ENCODE assay signal across 11 mouse cellular contexts in genomic region chr19:57132281-57132680, GRCm38 (mm10).
DNase-seq lines count a peak whose midpoint lies in the region; ATAC-seq and TF ChIP-seq lines count a peak whose summit lies in the region.
"Had no signal": no experiment of that assay in that cellular context is flagged by ENCODE, and none has a peak within 500 bp of the region (broad histone marks: within the 10 kb centered on the region; RNA-seq: fewer than 3 reads in every experiment).

No protein-coding gene starts in this region.

- no peaks in the 10 kb centered on the region; the same call in 1 of the 2 replicates for H3K36me3 ChIP-seq in liver, adult 2 months (ENCODE audit: control insufficient read depth, insufficient read depth, low read length)
- H3K36me3 ChIP-seq in liver, postnatal 0 days (replicated peaks; ENCODE audit: insufficient read depth, low read length) = peaks cover 12% of the 10 kb centered on the region; the same call in 1 of the 2 replicates
- H3K36me3 ChIP-seq: neural tube, embryonic 12.5 days had no signal

- peak; percentile 21 for DNase-seq in liver, adult 2 months (ENCODE audit: extremely low read depth, low read depth, low spot score)
- no peak for DNase-seq in liver, postnatal 0 days
- DNase-seq in natural killer cell, adult 2 months (ENCODE audit: low spot score in 2 of 2) = peak; percentile 89 to 90
- peak; percentile 87 for DNase-seq in thymus, postnatal 14 days
- no peak for DNase-seq in cerebellum, adult 11-12 months
- no peak for DNase-seq in layer of hippocampus, postnatal 14 days (ENCODE audit: low spot score in 2 of 2)

- no peak for TF ChIP-seq CTCF in liver, adult 2 months (IDR thresholded peaks at IDR 0.05; ENCODE audit: low read depth, low read length)
- TF ChIP-seq CTCF in liver, postnatal 0 days (IDR thresholded peaks at IDR 0.05; ENCODE audit: low read depth) = no peak

- 79% methylated on average over 5 of the region's 5 CpGs for WGBS in liver, adult 2 months
- 46% methylated on average over 5 of the region's 5 CpGs for WGBS in liver, postnatal 0 days (ENCODE audit: insufficient replicate concordance)

- no peak overlapping the region for H3K4me3 ChIP-seq in liver, adult 2 months (ENCODE audit: insufficient read depth, low read depth, low read length)
- no peak overlapping the region for H3K4me3 ChIP-seq in liver, postnatal 0 days (ENCODE audit: low read depth, low read length)
- H3K4me3 ChIP-seq: neural tube, embryonic 12.5 days had no signal

- no peaks in the 10 kb centered on the region for H3K79me2 ChIP-seq in liver, adult 2 months (ENCODE audit: control insufficient read depth, insufficient read depth, low read length)

- H3K4me1 ChIP-seq in liver, adult 2 months (ENCODE audit: control insufficient read depth, insufficient read depth, low read length) = no peaks in the 10 kb centered on the region
- H3K4me1 ChIP-seq in liver, postnatal 0 days (ENCODE audit: insufficient read depth) = no peaks in the 10 kb centered on the region

- no peak overlapping the region for H3K27ac ChIP-seq in liver, adult 2 months (replicated peaks; ENCODE audit: insufficient read depth, low read depth, low read length)
- H3K27ac ChIP-seq in liver, postnatal 0 days (ENCODE audit: low read depth) = no peak overlapping the region
- H3K27ac ChIP-seq: neural tube, embryonic 12.5 days had no signal

- no peak overlapping the region for H3K4me2 ChIP-seq in liver, postnatal 0 days (ENCODE audit: low read depth, low read length)
- H3K4me2 ChIP-seq: neural tube, embryonic 12.5 days had no signal

- H3K27me3 ChIP-seq in liver, adult 2 months (ENCODE audit: control insufficient read depth, insufficient read depth, low read length) = no peaks in the 10 kb centered on the region
- H3K27me3 ChIP-seq in liver, postnatal 0 days (ENCODE audit: insufficient read depth, low read length) = no peaks in the 10 kb centered on the region
- H3K27me3 ChIP-seq: neural tube, embryonic 12.5 days had no signal

- ATAC-seq in liver, postnatal 0 days = no peak; the same call in 1 of the 2 replicates
- peak; percentile 45 for ATAC-seq in common myeloid progenitor, adult 5-6 weeks (replicated peaks; ENCODE audit: low read depth, poor library complexity, severe bottlenecking)
- no peak for ATAC-seq in frontal cortex, adult (ENCODE audit: low TSS enrichment)
- ATAC-seq: hindbrain, embryonic 16.5 days; lung, postnatal 0 days had no signal

- no peak for TF ChIP-seq POLR2A in liver, adult 2 months (IDR thresholded peaks at IDR 0.05; ENCODE audit: extremely low read depth, insufficient read depth, low read length)

- TF ChIP-seq EP300 in liver, postnatal 0 days (IDR thresholded peaks at IDR 0.05; ENCODE audit: low read depth) = no peak

- H3K9me3 ChIP-seq in liver, postnatal 0 days (ENCODE audit: low read length) = no peaks in the 10 kb centered on the region
- H3K9me3 ChIP-seq: neural tube, embryonic 12.5 days had no signal

- no peak overlapping the region for H3K9ac ChIP-seq in liver, adult 2 months (ENCODE audit: low read depth, low read length)
- H3K9ac ChIP-seq in liver, postnatal 0 days (replicated peaks) = no peak overlapping the region
- H3K9ac ChIP-seq: neural tube, embryonic 12.5 days had no signal

Comparison
In these comparisons a context has a peak if more than half of its experiments do, and no peak if none do; other contexts are left out.
1. DNase-seq: peak in liver, adult 2 months (single experiment), natural killer cell, adult 2 months (2 of 2) and thymus, postnatal 14 days (single experiment); none in liver, postnatal 0 days (single experiment), cerebellum, adult 11-12 months (single experiment) and layer of hippocampus, postnatal 14 days (0 of 2).